Mouse (Mus musculus): Measurements from ENCODE around the gene Gm10837.

DNA sequence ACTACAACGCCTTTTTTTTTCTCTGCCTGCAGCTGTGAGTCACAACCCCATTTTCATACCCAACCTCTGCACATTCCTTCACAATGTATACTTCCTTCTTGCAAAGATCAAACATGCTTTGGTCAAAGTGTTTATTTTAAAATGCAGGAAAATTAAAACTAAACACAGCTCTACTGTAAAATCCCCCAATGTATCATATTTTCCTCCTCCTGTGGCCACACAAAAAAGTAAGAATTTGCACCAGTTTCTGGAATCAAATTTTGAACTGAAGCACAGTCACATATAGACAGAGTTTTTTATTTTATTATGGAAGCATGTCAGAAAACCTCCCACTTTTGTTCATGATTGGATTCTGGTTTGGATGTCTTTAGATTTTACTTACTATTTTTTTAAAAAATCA lies 3.8 kb upstream of the Gm10837 start:
- TF ChIP-seq CTCF (IDR thresholded peaks at IDR 0.05; ENCODE audit: extremely low read depth, insufficient read length, insufficient replicate concordance, low read depth, low read length) (no peak), POLR2A (IDR thresholded peaks at IDR 0.05; ENCODE audit: low read depth, low read length) (no peak)
